Mouse (Mus musculus): ENCODE data around the gene Ambp. TPM values are rescaled to one million over a fixed set of nuclear protein-coding genes. Genes with fewer than 3 reads are reported as not detected.

Gene Ambp
- polyA plus RNA-seq, 1 experiment from 2014 or later: not detected

DNA sequence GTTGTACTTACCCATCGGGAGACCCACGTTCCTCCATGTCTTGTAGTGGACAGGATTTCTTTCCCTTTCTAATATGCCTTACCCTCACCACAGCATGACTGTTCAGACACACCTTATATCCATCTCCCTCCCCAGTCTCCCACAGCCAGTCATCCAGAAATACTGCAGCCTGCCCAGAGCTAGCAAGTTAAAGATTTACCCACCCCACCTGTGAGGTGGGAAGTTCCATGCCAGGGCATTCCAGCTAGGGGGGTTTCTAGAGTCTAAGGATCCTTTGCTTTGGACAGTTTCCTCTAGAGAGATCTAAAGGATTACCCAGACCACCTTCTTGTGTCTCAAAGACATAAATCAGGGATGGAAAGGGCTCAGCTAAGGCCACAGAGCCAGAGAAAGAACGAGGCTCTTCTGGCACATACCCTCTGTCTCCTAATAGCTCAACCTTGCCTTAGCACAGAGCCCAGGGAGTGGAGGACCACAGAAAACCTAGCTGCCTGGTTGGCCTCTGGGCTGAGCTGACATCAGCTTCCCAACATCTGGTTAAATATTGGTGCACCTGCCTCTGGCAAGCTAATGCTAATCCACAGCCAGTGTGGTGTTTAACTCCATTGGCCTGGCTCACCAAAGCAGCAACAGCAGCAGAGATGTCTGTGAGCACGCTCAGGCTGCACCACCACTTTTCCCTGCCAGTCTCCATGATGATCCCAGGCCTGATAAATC lies 17.5 kb upstream of the Ambp start, which contains the start of gene Kif12:
Kif12 (minus strand) TSS at position 163 of the 717 bp plus-strand sequence.
- no peak within 1 kb of the TSS for H3K27ac ChIP-seq (replicated peaks in 1 of 2; ENCODE audit: control insufficient read depth in 1 of 2, insufficient read depth in 1 of 2, low read depth in 2 of 2, low read length in 2 of 2)
- peaks cover 6% of the 10 kb centered on the region; the same call in 1 of the 2 replicates for H3K9me3 ChIP-seq (ENCODE audit: control insufficient read depth, low read length)
- no peaks in the 10 kb centered on the region for H3K4me1 ChIP-seq (ENCODE audit: control insufficient read depth in 2 of 2, insufficient read depth in 2 of 2, low read length in 2 of 2)
- no peak for ATAC-seq (ENCODE audit: insufficient number of reproducible peaks, insufficient read depth, low FRiP score, low read depth)
- no peak within 1 kb of the TSS for H3K9ac ChIP-seq (ENCODE audit: low read length)
- peaks cover 36% of the 10 kb centered on the region for H3K27me3 ChIP-seq (ENCODE audit: control insufficient read depth, insufficient read depth, low read length)
- H3K4me3 ChIP-seq (ENCODE audit: control insufficient read depth in 1 of 2, insufficient read depth in 1 of 2, low read depth in 1 of 2, low read length in 2 of 2): no peak within 1 kb of the TSS
- H3K4me2 ChIP-seq (ENCODE audit: low read length): no peak within 1 kb of the TSS
- H3K36me3 ChIP-seq (ENCODE audit: control insufficient read depth, insufficient read depth, low read length): no peaks in the 10 kb centered on the region
- 65% methylated on average over 4 of the region's 4 CpGs for WGBS

DNA sequence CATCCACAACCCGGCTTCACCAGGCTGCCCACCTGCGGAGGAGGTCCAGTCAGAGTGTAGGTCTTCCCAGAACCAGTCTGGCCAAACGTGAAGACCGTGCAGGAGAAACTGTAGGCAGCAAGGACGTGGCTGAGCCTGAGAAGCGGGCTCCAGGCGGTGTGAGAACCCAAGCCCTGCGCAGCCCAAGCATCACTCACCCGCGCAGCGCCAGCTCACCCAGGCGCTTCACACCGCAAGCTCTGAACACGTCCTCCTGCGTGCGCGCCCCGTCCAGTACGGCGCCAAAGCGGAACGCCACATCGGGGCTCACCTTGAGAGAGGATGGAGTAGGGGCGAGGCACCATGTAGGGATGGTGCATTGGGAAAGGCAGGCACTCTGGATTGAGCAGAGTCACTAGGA lies 16.5 kb upstream of the Ambp start:
- Histone ChIP-seq H3K4me1 (ENCODE audit: control insufficient read depth in 2 of 2, insufficient read depth in 2 of 2, low read length in 2 of 2) (no peaks in the 10 kb centered on the region), H3K36me3 (ENCODE audit: control insufficient read depth, insufficient read depth, low read length) (no peaks in the 10 kb centered on the region), H3K27ac (replicated peaks in 1 of 2; ENCODE audit: control insufficient read depth in 1 of 2, insufficient read depth in 1 of 2, low read depth in 2 of 2, low read length in 2 of 2) (no peak overlapping the region), H3K9me3 (ENCODE audit: control insufficient read depth, low read length) (peaks cover 6% of the 10 kb centered on the region; the same call in 1 of the 2 replicates), H3K27me3 (ENCODE audit: control insufficient read depth, insufficient read depth, low read length) (peaks cover 36% of the 10 kb centered on the region), H3K4me3 (ENCODE audit: control insufficient read depth in 1 of 2, insufficient read depth in 1 of 2, low read depth in 1 of 2, low read length in 2 of 2) (no peak overlapping the region), H3K9ac (ENCODE audit: low read length) (no peak overlapping the region), H3K4me2 (ENCODE audit: low read length) (no peak overlapping the region)
- 36% methylated on average over 24 of the region's 24 CpGs for WGBS
- no peak for ATAC-seq (ENCODE audit: insufficient number of reproducible peaks, insufficient read depth, low FRiP score, low read depth)

DNA sequence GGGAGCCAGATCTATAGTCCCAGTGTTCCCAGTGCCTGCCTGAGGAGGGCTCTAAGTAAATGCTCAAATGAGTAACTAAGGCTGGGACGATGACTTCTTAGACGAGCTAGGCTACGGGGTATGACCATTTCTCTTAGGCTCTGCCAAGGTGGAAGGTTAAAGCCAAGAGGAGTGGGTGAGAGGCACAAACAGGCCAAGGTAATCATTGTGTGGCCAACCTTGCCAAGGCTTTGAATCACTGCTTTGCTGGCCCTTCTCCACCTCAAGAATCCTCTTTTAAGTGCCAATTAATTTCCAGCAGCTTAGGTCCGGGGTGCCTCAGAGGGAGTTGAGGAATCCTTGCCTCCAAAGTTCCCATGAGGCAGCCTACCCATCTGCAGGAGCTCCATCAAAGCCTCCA lies 15.5 kb upstream of the Ambp start:
- H3K9ac ChIP-seq (ENCODE audit: low read length): no peak overlapping the region
- no peak overlapping the region for H3K4me3 ChIP-seq (ENCODE audit: control insufficient read depth in 1 of 2, insufficient read depth in 1 of 2, low read depth in 1 of 2, low read length in 2 of 2)
- no peak overlapping the region for H3K27ac ChIP-seq (replicated peaks in 1 of 2; ENCODE audit: control insufficient read depth in 1 of 2, insufficient read depth in 1 of 2, low read depth in 2 of 2, low read length in 2 of 2)
- H3K36me3 ChIP-seq (ENCODE audit: control insufficient read depth, insufficient read depth, low read length): no peaks in the 10 kb centered on the region
- H3K4me2 ChIP-seq (ENCODE audit: low read length): no peak overlapping the region
- 82% methylated on average over 4 of the region's 4 CpGs for WGBS
- no peak for ATAC-seq (ENCODE audit: insufficient number of reproducible peaks, insufficient read depth, low FRiP score, low read depth)
- H3K9me3 ChIP-seq (ENCODE audit: control insufficient read depth, low read length): peaks cover 6% of the 10 kb centered on the region; the same call in 1 of the 2 replicates
- no peaks in the 10 kb centered on the region for H3K4me1 ChIP-seq (ENCODE audit: control insufficient read depth in 2 of 2, insufficient read depth in 2 of 2, low read length in 2 of 2)
- peaks cover 36% of the 10 kb centered on the region for H3K27me3 ChIP-seq (ENCODE audit: control insufficient read depth, insufficient read depth, low read length)

DNA sequence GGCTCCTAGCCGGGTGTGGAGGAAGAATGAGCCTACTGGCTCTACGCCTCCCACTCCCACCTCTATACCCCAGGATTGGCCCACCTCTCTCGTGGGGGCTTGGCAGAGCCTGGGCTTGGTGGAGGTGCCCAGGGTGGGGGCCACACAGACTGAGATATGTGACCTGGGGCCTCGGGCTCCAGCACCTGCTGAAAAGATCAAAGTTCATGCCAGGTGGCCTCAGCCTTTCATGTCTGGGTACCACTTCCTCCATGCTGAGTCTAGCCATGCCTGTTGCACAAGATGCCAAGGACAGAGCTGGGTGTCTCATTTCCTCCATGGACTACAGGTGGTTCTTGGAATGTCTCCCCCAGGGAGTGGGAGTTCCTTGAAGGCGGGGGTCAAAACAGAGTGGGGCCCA lies 11.7 kb upstream of the Ambp start:
- no peak for ATAC-seq (ENCODE audit: insufficient number of reproducible peaks, insufficient read depth, low FRiP score, low read depth)
- Histone ChIP-seq H3K4me1 (ENCODE audit: control insufficient read depth in 2 of 2, insufficient read depth in 2 of 2, low read length in 2 of 2) (no peaks in the 10 kb centered on the region), H3K4me3 (ENCODE audit: control insufficient read depth in 1 of 2, insufficient read depth in 1 of 2, low read depth in 1 of 2, low read length in 2 of 2) (no peak overlapping the region), H3K9me3 (ENCODE audit: control insufficient read depth, low read length) (no peaks in the 10 kb centered on the region), H3K36me3 (ENCODE audit: control insufficient read depth, insufficient read depth, low read length) (no peaks in the 10 kb centered on the region), H3K4me2 (ENCODE audit: low read length) (no peak overlapping the region), H3K27ac (replicated peaks in 1 of 2; ENCODE audit: control insufficient read depth in 1 of 2, insufficient read depth in 1 of 2, low read depth in 2 of 2, low read length in 2 of 2) (no peak overlapping the region), H3K27me3 (ENCODE audit: control insufficient read depth, insufficient read depth, low read length) (peaks cover 20% of the 10 kb centered on the region), H3K9ac (ENCODE audit: low read length) (no peak overlapping the region)
- 73% methylated on average over 5 of the region's 5 CpGs for whole genome bisulfite sequencing

DNA sequence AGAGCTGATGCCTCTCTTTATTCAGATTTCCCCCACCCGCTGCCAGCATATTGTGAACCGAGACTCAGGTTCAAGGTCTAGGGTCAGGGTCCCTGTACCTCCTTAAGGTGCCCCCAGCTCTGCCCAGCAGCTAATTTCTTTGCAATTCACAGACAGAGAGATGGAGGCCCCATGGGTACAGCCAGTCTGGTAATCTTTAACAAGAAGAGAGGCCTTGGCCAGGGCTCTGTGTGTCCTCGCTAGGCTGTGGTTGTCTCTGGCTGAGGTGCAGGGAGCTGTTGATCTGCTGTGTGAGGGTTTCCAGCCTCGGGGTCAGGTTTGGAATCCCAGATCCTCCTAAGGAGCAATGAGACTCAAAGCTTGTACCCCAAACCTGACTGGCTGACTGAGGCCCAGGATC lies 11.0 kb upstream of the Ambp start:
- WGBS: 87% methylated on average over 4 of the region's 4 CpGs
- Histone ChIP-seq H3K4me3 (ENCODE audit: control insufficient read depth in 1 of 2, insufficient read depth in 1 of 2, low read depth in 1 of 2, low read length in 2 of 2) (no peak overlapping the region), H3K4me2 (ENCODE audit: low read length) (no peak overlapping the region), H3K9ac (ENCODE audit: low read length) (no peak overlapping the region), H3K36me3 (ENCODE audit: control insufficient read depth, insufficient read depth, low read length) (no peaks in the 10 kb centered on the region), H3K27me3 (ENCODE audit: control insufficient read depth, insufficient read depth, low read length) (peaks cover 13% of the 10 kb centered on the region), H3K4me1 (ENCODE audit: control insufficient read depth in 2 of 2, insufficient read depth in 2 of 2, low read length in 2 of 2) (no peaks in the 10 kb centered on the region), H3K9me3 (ENCODE audit: control insufficient read depth, low read length) (no peaks in the 10 kb centered on the region), H3K27ac (replicated peaks in 1 of 2; ENCODE audit: control insufficient read depth in 1 of 2, insufficient read depth in 1 of 2, low read depth in 2 of 2, low read length in 2 of 2) (no peak overlapping the region)
- ATAC-seq (ENCODE audit: insufficient number of reproducible peaks, insufficient read depth, low FRiP score, low read depth): no peak

DNA sequence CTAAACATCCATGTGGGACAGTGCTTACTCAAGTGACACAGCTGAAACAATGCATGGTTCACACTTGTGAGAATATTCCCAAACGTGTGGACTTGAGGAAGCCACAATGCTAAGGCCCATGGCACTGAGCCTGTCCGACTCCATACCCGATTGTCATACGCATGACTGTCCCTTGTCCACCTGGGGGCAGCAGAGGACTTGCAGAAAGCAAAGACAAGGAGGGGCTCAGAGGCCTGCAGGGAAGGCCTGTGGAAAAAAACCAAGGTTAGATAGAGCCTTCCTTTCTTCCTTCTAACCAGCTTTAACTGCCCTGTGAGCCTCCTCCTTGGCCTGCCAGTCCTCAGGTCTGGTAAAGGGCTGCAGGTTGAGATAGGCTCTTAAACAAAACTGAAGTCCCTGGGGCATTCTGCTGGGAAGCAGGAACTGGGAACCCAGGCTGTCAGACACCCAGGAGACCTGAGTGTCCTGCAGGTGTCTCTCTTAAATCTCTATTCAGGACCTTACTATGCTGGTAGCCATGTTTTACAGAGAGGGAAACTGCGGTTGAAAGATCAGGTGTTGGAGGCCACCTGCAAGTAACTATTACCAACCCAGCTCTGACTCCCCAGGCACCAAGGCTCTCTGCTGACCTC lies 4.5 kb upstream of the Ambp start:
- ATAC-seq (ENCODE audit: insufficient number of reproducible peaks, insufficient read depth, low FRiP score, low read depth): peak; percentile 48
- H3K4me3 ChIP-seq (ENCODE audit: control insufficient read depth in 1 of 2, insufficient read depth in 1 of 2, low read depth in 1 of 2, low read length in 2 of 2): no peak overlapping the region
- no peaks in the 10 kb centered on the region for H3K27me3 ChIP-seq (ENCODE audit: control insufficient read depth, insufficient read depth, low read length)
- no peaks in the 10 kb centered on the region for H3K4me1 ChIP-seq (ENCODE audit: control insufficient read depth in 2 of 2, insufficient read depth in 2 of 2, low read length in 2 of 2)
- H3K36me3 ChIP-seq (ENCODE audit: control insufficient read depth, insufficient read depth, low read length): no peaks in the 10 kb centered on the region
- H3K4me2 ChIP-seq (ENCODE audit: low read length): no peak overlapping the region
- no peak overlapping the region for H3K9ac ChIP-seq (ENCODE audit: low read length)
- no peaks in the 10 kb centered on the region for H3K9me3 ChIP-seq (ENCODE audit: control insufficient read depth, low read length)
- H3K27ac ChIP-seq (replicated peaks in 1 of 2; ENCODE audit: control insufficient read depth in 1 of 2, insufficient read depth in 1 of 2, low read depth in 2 of 2, low read length in 2 of 2): no peak overlapping the region
- 12% methylated on average over 5 of the region's 5 CpGs for WGBS

DNA sequence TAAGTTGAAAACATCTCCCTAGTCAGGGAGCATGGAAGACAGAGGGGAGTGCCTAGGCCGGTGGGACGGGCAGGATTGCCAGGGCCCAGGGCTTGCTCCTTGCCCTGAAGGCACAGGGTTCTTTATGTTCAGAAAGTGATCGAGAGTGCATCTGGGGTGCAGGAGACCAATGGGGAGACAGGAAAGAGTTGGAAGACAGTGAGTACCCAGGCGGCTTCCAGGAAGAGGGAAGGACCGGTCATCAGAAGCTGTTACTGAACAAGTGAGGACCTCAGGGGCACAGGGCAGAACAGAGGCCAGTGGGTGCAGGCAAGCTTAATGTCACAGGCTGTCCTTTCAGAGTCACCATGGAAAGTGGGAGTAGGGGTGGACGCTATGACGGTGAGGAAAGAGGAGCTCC lies 3.6 kb upstream of the Ambp start:
- no peak for ATAC-seq (ENCODE audit: insufficient number of reproducible peaks, insufficient read depth, low FRiP score, low read depth)
- WGBS: 85% methylated on average over 7 of the region's 7 CpGs
- H3K4me3 ChIP-seq (ENCODE audit: control insufficient read depth in 1 of 2, insufficient read depth in 1 of 2, low read depth in 1 of 2, low read length in 2 of 2): no peak overlapping the region
- H3K27ac ChIP-seq (replicated peaks in 1 of 2; ENCODE audit: control insufficient read depth in 1 of 2, insufficient read depth in 1 of 2, low read depth in 2 of 2, low read length in 2 of 2): no peak overlapping the region
- H3K4me1 ChIP-seq (ENCODE audit: control insufficient read depth in 2 of 2, insufficient read depth in 2 of 2, low read length in 2 of 2): no peaks in the 10 kb centered on the region
- H3K36me3 ChIP-seq (ENCODE audit: control insufficient read depth, insufficient read depth, low read length): no peaks in the 10 kb centered on the region
- H3K4me2 ChIP-seq (ENCODE audit: low read length): no peak overlapping the region
- H3K27me3 ChIP-seq (ENCODE audit: control insufficient read depth, insufficient read depth, low read length): no peaks in the 10 kb centered on the region
- H3K9ac ChIP-seq (ENCODE audit: low read length): no peak overlapping the region
- H3K9me3 ChIP-seq (ENCODE audit: control insufficient read depth, low read length): no peaks in the 10 kb centered on the region

Measured in heart, embryonic 14.5 days (tissue).